Mouse (Mus musculus): ENCODE results near the gene Kcnc1. TPM values are rescaled to one million over a fixed set of nuclear protein-coding genes. Genes with fewer than 3 reads are reported as not detected.

Kcnc1 gene
- total RNA-seq, 2 experiments from 2014 or later = not detected

DNA sequence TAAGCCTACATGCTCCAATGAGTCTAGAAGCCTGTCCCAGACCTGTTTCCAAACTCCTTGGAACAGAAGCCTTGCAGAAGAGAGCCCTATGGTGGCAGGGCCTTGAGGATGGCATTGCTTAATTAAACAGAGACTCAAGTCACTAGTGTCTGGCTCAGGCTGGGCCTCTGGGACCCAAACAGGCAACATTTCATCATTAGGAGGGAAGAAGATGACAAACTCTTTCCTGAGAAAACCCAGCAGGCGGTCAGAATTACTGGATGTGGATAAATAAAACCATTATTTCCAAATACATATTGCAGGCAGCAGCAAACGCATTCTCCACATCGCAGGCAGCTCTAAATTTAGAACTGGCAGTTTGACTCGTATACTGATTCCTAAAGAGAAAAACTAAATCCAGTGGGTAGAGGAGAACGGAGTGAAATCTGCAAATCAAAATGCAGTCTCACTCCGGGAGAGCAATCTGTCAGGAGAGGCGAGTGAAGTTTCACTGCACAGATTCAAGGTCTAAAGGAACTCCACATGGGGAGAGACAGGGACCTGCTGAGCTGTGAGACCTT, 70.2 kb downstream of the Kcnc1 start:
- no peak for ATAC-seq (replicated peaks; ENCODE audit: poor library complexity, severe bottlenecking)

DNA sequence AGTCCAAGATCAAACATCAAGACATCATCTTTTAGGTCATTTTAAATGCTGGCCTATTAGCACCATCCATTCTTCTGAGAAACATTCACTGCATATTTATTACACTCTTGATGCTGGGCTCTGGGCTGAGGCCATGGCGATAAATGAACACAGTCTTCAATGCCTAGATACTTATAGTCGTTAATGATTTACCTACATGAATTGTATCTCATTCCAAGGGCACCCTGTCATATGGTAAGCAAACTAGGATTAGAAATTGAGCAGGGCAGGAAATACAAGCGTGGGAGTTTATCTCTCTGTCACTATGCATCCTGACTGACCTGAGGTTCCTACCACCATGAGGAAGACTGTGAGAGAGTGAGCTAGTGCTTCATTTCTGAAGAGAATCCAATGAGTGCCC, 73.2 kb downstream of the Kcnc1 start:
- no peak for ATAC-seq (replicated peaks; ENCODE audit: poor library complexity, severe bottlenecking)

DNA sequence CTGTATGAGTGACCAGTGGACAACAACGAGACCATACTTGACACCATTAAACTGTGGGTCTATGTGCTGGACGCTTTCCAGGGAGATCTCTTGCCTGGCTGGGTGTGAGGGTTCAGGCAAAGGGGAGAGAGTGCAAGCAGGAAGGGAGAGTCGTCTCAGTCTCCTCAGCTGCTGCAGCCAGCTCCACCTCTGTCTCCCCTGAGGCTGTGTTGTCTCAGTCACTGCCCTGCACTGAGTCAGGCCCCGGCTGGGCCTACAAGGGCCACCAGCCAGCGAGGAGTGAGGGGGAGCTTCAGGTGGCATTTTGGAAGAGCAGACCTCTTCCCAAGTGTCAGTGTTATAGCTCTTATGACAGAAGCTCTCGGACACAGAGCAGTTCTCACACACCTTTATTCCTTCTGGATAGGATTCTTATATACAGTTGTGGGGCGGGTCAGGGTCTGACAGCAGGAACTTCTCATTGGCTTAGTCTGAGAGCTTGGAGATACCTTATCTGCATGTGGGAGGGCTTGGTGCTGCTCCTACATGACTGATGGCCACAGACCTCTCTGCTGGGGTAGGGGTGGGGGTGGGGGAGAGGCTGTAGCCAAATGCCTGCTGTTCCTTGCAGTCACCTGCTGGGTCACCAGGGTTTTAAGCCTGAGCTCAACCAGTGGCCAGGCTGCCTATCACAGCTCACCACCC, 74.9 kb downstream of the Kcnc1 start:
- no peak for ATAC-seq (replicated peaks; ENCODE audit: poor library complexity, severe bottlenecking)

DNA sequence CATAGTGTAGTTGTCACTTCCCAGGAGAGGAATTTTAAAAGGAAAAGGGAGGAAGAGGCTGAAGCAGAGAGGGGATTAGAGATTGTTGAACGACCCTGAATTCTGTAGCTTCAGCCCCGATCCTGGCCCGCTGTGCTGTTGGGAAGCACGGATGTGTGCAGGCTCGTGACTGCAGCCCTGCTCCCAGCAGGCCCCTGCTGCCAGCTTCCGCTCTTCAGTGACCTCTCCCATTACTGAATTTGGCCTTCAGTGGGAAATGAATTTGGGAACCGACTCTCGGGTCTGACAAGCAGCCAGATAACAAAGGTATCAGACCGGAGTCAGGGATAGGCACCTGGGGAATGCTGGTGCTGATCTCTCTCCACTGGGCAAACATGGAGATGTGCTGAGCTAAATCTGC, 76.8 kb downstream of the Kcnc1 start:
- ATAC-seq (replicated peaks; ENCODE audit: poor library complexity, severe bottlenecking) = no peak

DNA sequence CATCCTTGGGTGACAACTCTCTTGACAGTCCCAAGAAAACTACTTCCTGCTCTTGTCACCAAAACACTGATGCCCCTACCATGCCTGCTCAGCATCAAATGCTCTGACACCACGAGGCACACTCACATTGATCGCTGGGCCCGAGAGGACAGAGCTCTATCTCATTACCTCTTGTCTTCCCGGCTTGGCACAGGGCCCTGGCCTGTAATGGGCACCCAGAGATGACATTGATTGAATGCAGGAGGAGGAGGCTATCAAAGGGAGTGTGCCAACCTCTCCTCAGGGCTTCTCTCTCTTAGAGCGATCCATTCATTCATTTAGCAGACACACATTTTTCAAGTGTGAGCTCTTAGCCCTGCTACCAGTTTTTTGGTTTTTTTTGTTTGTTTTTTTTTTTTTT, 79.2 kb downstream of the Kcnc1 start:
- no peak for ATAC-seq (replicated peaks; ENCODE audit: poor library complexity, severe bottlenecking)

DNA sequence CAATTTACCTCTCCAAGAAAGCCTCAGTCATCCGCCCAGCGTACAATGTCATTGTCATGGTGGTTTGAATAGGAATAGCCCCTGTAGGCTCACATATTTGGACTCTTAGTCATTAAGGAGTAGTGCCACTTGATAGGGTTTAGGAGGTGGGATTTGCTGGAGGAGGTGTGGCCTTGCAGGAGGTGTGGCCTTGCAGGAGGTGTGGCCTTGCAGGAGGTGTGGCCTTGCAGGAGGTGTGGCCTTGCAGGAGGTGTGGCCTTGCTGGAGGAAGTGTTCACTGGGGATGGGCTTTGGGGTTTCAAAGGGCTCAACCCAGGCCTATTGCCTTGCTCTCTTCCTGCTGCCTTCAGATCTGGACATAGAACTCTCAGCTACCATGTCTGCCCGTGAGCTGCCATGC, 81.2 kb downstream of the Kcnc1 start:
- peak; percentile 52 for ATAC-seq (replicated peaks; ENCODE audit: poor library complexity, severe bottlenecking)

DNA sequence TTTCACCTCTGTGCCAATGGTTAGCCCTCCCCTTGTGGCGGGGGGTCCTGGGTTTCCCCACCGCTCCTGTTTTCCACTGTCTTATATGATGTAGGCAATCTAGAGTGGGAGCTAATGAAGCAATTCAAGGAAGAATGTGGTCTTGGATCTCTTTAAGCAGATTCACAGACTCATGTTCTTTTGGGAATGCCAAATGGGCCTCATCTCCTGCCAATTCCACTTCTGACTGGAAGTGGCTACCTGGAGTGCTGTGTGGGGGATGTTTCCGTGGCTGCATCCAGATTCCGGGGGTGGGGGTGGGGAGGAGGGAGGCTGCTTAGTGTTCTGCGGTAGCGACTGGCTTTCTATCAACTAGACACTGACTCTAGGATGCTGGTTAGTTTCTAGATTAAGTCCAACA, 83.5 kb downstream of the Kcnc1 start:
- ATAC-seq (replicated peaks; ENCODE audit: poor library complexity, severe bottlenecking) = no peak

DNA sequence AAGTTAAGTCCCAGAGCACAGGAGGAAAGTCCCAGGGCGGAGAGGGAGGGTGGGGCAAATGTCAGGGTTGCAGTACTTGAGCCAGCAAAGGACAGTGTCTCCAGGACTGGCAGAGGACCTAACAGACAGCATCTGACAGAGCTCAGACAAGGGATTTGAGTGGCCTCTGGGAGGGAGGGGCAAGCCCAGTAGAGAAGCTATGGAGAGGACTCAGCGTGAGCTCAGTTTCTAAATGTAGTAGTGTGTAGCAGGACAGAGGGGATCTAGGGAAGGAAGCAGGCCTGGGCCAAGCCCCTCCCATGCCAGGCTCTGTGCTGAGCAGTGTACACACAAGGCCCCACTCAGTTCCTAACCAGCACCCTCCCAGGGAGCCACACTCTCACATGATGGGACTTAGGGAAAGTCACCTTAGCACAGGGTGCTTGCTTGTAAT, 85.8 kb downstream of the Kcnc1 start:
- no peak for ATAC-seq (replicated peaks; ENCODE audit: poor library complexity, severe bottlenecking)

DNA sequence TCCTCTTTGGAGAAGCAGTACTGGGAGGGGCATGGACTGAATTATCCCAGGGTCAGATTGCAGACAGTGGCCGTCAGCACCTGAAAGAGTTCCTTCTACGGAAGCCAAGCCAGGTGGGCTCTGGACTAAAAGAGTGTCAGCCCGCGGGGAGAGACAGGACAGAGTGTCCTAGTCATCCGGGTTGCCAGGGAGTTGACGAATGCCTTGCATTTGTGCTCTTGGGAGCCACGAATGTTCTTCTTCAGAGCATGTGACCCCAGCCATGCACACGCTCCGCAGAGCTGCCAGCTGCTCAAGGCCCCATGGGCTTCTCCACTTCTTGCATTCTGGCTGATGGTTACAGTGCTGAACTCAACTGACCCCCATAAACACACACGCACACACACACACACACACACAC, 86.8 kb downstream of the Kcnc1 start:
- ATAC-seq (replicated peaks; ENCODE audit: poor library complexity, severe bottlenecking) = no peak

DNA sequence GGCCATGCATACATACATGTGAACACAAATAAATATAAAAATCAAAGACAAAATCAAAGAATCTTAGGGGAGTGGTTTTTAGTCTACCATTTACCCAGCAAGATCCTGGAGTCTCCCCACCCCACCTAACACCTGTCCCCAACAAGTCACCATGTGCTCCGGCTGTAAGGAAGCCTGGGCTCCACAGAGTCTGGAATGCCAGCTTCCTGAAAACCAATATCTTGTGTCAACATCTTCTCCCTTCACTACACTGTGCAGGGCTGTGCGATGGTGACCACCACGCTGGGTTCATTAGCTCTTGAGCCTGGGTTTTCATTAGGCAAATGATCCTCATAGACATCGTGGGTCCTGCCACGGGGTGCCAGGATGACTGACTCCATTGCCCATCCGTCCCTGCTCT, 87.9 kb downstream of the Kcnc1 start:
- ATAC-seq (replicated peaks; ENCODE audit: poor library complexity, severe bottlenecking) = no peak

DNA sequence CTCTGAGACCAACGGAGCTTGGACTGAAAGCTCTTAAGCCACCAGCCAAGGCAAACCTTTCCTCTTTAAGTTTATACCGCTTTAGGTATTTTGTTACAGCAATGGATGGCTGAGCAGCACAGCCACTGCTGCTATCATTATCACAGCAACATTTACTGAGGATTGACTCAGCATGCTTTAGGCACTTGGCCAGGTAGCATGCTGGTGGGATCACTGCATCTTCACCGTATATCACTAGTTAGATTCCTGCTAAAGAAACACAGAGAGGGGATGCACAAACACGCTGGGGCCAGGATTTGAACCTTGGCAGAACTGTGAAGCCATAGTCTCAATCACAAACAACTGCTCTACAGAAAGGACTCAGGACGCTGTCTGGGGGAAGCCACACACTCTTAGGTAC, 90.5 kb downstream of the Kcnc1 start:
- no peak for ATAC-seq (replicated peaks; ENCODE audit: poor library complexity, severe bottlenecking)

DNA sequence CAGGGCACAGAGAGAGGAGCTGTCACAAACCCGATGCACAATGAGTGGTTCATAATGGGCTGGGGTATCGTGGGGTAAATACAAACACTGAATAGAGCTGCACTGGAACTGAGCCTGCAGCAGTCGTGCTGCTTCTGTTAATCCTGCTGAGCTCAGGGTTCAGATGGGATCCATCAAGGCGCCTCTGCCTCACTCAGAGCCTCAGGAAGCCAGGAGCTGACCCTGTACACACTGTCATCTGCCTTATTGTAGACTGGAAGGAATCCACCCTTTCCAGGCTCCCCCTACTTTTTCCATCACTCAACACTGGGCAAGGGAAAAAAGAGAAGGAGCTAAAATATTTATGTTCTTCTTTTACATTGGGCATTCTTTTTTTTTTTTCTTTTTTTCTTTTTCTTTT, 91.1 kb downstream of the Kcnc1 start:
- no peak for ATAC-seq (replicated peaks; ENCODE audit: poor library complexity, severe bottlenecking)

Other genes starting within 250 kb of the Kcnc1 start
- gene Abcc8, start 216.5 kb upstream of the Kcnc1 start, total RNA-seq (2014; fragmentation: Nextera tagmentation) = not detected in 2 replicates
- not detected in 2 replicates for gene Abcc8, start 216.5 kb upstream of the Kcnc1 start, total RNA-seq (2017)
- not detected in 2 replicates for gene Ush1c, start 158.0 kb upstream of the Kcnc1 start, total RNA-seq (2014; fragmentation: Nextera tagmentation)
- not detected in 2 replicates for gene Ush1c, start 158.0 kb upstream of the Kcnc1 start, total RNA-seq (2017)
- not detected in 2 replicates for gene Otog, start 155.5 kb upstream of the Kcnc1 start, total RNA-seq (2014; fragmentation: Nextera tagmentation)
- not detected in 2 replicates for gene Otog, start 155.5 kb upstream of the Kcnc1 start, total RNA-seq (2017)
- gene Myod1, start 20.0 kb upstream of the Kcnc1 start, total RNA-seq (2014; fragmentation: Nextera tagmentation) = not detected in 2 replicates
- gene Myod1, start 20.0 kb upstream of the Kcnc1 start, total RNA-seq (2017) = not detected in 2 replicates
- gene Sergef, start 243.3 kb downstream of the Kcnc1 start, total RNA-seq (2014; fragmentation: Nextera tagmentation) = 11.2 and 24.1 TPM in 2 replicates
- gene Sergef, start 243.3 kb downstream of the Kcnc1 start, total RNA-seq (2017) = 10.4 and 12.4 TPM in 2 replicates

Measured in granulocyte monocyte progenitor cell, adult 5-6 weeks (primary cell).